Mouse (Mus musculus) heart, embryonic 11.5 days (tissue): ENCODE measurements around the gene Adnp. TPM values are rescaled to one million over a fixed set of nuclear protein-coding genes. Genes with fewer than 3 reads are reported as not detected.

Experiments used
- ATAC-seq: fragments of 200-750 bp; cut with Nextera tagmentation; replicated peaks from 2 replicates; pipeline ENCODE4 v1.8.0; 2017; ENCODE audit warnings: moderate library complexity; ENCODE audit not compliant: insufficient number of reproducible peaks, low FRiP score, low TSS enrichment
- H3K27ac ChIP-seq: fragments of 300-500 bp; sonication (generic); 2 replicates; pipeline ENCODE4 v1.5.1; 2014; ENCODE audit warnings: mild to moderate bottlenecking, low read depth, low read length
- H3K27me3 ChIP-seq: fragments of 300-500 bp; sonication (generic); 2 replicates; pipeline ENCODE4 v1.6.1; 2014; ENCODE audit warnings: mild to moderate bottlenecking, low read length, mixed read lengths; ENCODE audit not compliant: control insufficient read depth, insufficient read depth
- H3K36me3 ChIP-seq: fragments of 300-500 bp; sonication (generic); 2 replicates; pipeline ENCODE4 v1.6.1; 2014; ENCODE audit warnings: mild to moderate bottlenecking, low read length, moderate library complexity, mixed read lengths; ENCODE audit not compliant: control insufficient read depth, insufficient read depth
- H3K4me1 ChIP-seq: fragments of 300-500 bp; sonication (generic); 2 replicates; pipeline ENCODE4 v1.6.1; 2014; ENCODE audit warnings: low read length; ENCODE audit not compliant: control insufficient read depth, insufficient read depth
- H3K4me2 ChIP-seq: fragments of 300-500 bp; sonication (generic); 2 replicates; pipeline ENCODE4 v1.6.1; 2014; ENCODE audit warnings: mild to moderate bottlenecking, moderate library complexity
- H3K4me3 ChIP-seq: fragments of 300-500 bp; sonication (generic); 2 replicates; pipeline ENCODE4 v1.5.1; 2014; ENCODE audit warnings: low read depth, low read length
- H3K9ac ChIP-seq: fragments of 300-500 bp; sonication (generic); 2 replicates; pipeline ENCODE4 v1.6.1; 2014; ENCODE audit warnings: mild to moderate bottlenecking, low read depth, low read length, moderate library complexity
- H3K9me3 ChIP-seq: fragments of 300-500 bp; sonication (generic); replicated peaks from 2 replicates; pipeline ENCODE4 v1.6.1; 2016; ENCODE audit warnings: low read length; ENCODE audit not compliant: control insufficient read depth
- WGBS: fragments of 180-500 bp; shearing (Covaris S2); extraction: QIAGEN DNeasy Blood & Tissue Kit; methylation state at CpG from one replicate; pipeline ENCODE4 v1.1.7; 2014; ENCODE audit not compliant: insufficient replicate concordance; 5-methylcytosine and 5-hydroxymethylcytosine counted together
- polyA plus RNA-seq: library from polyadenylated mRNA; unstranded; fragments of >200 nt; fragmentation: Nextera tagmentation; extraction: Ambion mirVana; gene quantifications from 2 replicates; pipeline ENCODE4 v1.2.1, GENCODE M21; 2014

Adnp gene
- polyA plus RNA-seq, 1 experiment from 2014 or later = 5.5 TPM

DNA sequence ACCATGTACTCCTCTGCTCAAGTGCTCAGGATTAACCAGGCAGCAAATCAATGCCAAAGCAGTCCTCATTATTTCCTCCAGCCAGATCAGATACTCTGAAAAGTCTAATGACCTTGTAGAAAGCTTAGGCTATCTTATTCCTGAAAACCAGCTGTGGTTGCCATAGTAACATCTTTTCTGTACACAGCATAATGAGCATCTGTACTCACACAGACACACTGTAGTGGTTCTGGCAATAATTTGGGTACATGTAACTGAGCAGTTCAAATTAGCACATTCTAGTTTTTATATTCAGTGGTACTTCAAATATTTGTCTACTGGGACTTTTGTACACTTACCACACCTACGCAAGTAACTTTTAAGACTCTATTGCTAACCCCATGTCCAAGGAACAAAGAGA lies 8.5 kb downstream of the Adnp start:
- peaks cover 3% of the 10 kb centered on the region for H3K36me3 ChIP-seq
- H3K27ac ChIP-seq = no peak overlapping the region; the same call in 1 of the 2 replicates
- peaks cover 36% of the 10 kb centered on the region for H3K4me1 ChIP-seq
- ATAC-seq = no peak
- H3K9ac ChIP-seq = no peak overlapping the region
- 96% methylated on average over 1 of the region's 1 CpGs for WGBS
- no peaks in the 10 kb centered on the region; the same call in 1 of the 2 replicates for H3K9me3 ChIP-seq
- no peaks in the 10 kb centered on the region for H3K27me3 ChIP-seq
- H3K4me2 ChIP-seq = no peak overlapping the region
- no peak overlapping the region for H3K4me3 ChIP-seq

DNA sequence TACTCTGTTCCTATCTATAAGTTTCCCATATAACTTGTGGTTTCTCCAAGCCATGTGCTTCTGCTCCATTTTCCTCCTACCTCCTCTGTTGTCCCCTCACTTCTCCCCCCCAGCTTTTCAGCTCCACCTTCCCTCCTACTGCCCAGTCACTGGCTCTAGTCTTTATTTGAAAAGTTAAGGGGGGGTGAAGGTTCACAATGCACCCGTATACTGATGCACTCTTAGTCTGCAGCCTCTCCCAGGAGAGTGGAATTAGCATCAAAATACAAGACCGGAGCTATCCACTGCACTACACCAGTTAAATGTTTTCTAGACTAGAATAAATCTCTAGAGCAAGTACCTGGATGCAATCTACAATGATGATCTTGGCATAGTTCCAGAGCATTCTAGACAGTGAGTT lies 11.2 kb downstream of the Adnp start:
- H3K9me3 ChIP-seq = no peaks in the 10 kb centered on the region
- H3K27me3 ChIP-seq = no peaks in the 10 kb centered on the region
- peaks cover 3% of the 10 kb centered on the region; the same call in 1 of the 2 replicates for H3K36me3 ChIP-seq
- H3K4me3 ChIP-seq = no peak overlapping the region
- no peak overlapping the region for H3K4me2 ChIP-seq
- no peak overlapping the region for H3K9ac ChIP-seq
- ATAC-seq = no peak
- H3K4me1 ChIP-seq = peaks cover 40% of the 10 kb centered on the region
- 75% methylated on average over 2 of the region's 2 CpGs for WGBS
- no peak overlapping the region for H3K27ac ChIP-seq

DNA sequence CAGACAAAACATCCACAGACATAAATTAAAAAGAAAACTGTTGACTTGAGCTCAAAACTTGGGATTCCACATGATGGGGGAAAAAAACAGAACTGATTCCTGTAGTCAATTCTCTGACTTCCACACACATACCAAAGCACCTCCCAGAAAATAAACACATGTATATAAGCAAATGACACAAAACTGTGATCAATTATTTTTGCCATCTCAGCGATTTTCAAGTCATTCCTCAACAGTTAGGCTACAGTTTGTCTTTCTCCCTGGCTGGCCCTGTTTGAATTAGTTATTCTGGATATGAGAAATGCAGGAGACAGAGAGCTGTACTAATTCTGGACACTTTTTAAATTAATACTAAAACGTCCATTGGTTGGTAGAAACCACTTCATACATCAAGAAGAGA lies 13.2 kb downstream of the Adnp start:
- Histone ChIP-seq H3K27me3 (no peaks in the 10 kb centered on the region), H3K4me2 (no peak overlapping the region), H3K9ac (no peak overlapping the region), H3K4me1 (peaks cover 41% of the 10 kb centered on the region), H3K36me3 (peaks cover 3% of the 10 kb centered on the region; the same call in 1 of the 2 replicates), H3K9me3 (no peaks in the 10 kb centered on the region), H3K27ac (no peak overlapping the region), H3K4me3 (no peak overlapping the region)
- WGBS = 76% methylated on average over 2 of the region's 2 CpGs
- no peak for ATAC-seq

DNA sequence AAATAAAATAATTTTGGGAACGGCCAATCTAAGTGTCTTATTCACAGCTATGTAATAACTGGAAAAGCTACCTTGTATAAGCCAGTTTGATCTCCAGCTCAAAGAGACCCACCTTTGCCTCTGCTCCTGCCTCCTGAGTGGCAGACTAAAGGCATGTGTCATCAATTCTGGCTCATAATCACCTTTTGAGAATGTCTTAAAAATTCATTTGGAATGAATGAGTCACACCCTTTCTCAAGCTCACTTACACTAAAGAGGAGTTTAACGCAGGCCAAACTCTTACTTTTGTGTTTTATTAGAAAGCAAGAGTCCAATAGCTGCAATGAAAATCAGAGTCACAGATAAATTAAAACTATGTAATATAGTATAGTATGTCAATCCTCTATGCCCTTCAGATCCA lies 15.1 kb downstream of the Adnp start:
- Histone ChIP-seq H3K4me1 (peaks cover 37% of the 10 kb centered on the region), H3K27me3 (no peaks in the 10 kb centered on the region), H3K4me3 (no peak overlapping the region), H3K27ac (no peak overlapping the region), H3K9me3 (no peaks in the 10 kb centered on the region), H3K9ac (no peak overlapping the region), H3K4me2 (no peak overlapping the region), H3K36me3 (peaks cover 9% of the 10 kb centered on the region)
- no peak for ATAC-seq
- WGBS = 96% methylated on average over 2 of the region's 2 CpGs

DNA sequence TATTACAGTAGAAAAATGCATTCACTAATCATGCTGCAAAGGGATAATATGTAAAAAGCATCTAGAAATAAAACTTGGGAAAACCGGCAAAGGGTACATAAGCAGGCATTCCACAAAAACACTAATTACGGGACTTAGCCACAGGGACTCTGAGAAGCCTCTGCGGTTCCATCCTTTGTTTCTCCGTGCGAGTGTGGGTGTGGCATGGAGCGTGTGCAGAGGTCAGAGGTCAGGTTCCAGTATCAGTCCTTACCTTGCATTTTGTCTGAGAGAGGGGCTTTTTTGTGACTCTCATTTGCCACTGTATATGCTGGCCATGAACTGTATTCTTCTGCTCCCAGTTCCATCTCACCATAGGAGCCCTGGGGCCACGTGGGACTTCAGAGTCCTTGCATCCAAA lies 31.0 kb downstream of the Adnp start:
- peaks cover 3% of the 10 kb centered on the region; the same call in 1 of the 2 replicates for H3K36me3 ChIP-seq
- ATAC-seq = no peak
- no peak overlapping the region for H3K4me3 ChIP-seq
- H3K4me1 ChIP-seq = no peaks in the 10 kb centered on the region
- H3K9me3 ChIP-seq = no peaks in the 10 kb centered on the region
- H3K27me3 ChIP-seq = no peaks in the 10 kb centered on the region
- 57% methylated on average over 7 of the region's 7 CpGs for WGBS
- no peak overlapping the region for H3K9ac ChIP-seq
- no peak overlapping the region for H3K4me2 ChIP-seq
- no peak overlapping the region for H3K27ac ChIP-seq

DNA sequence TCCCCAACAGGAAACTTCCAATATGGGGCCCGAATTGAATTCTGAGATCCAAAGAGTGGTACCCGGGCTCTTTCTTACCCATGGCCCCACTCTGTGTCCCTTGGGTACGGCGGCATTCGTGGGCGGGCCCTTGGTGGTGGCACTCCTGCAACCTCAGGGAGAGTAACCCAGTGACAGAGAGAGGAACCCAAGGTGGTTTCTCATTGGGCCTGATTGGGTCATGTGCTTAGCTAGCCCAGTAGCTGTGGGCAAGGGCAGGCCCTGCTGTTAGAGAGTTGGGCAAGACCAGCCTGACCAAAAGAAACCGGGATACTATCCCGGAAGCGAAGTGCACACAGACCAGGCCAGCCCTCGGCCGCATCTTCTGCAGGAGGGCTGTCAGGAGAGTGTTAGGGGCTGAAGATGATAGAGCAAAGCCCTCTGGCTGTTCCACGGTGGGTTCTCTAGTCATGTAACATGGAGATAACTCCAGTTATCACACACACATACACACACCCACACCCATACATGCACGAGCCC lies 36.7 kb downstream of the Adnp start:
- Histone ChIP-seq H3K4me3 (peak overlapping the region; percentile 32), H3K4me2 (peak overlapping the region; percentile 65), H3K27me3 (no peaks in the 10 kb centered on the region), H3K9ac (peak overlapping the region; percentile 70; the same call in 1 of the 2 replicates), H3K9me3 (no peaks in the 10 kb centered on the region), H3K4me1 (peaks cover 35% of the 10 kb centered on the region), H3K36me3 (peaks cover 3% of the 10 kb centered on the region; the same call in 1 of the 2 replicates), H3K27ac (peak overlapping the region; percentile 85)
- WGBS = 4% methylated on average over 13 of the region's 13 CpGs
- ATAC-seq = peak; percentile 59

DNA sequence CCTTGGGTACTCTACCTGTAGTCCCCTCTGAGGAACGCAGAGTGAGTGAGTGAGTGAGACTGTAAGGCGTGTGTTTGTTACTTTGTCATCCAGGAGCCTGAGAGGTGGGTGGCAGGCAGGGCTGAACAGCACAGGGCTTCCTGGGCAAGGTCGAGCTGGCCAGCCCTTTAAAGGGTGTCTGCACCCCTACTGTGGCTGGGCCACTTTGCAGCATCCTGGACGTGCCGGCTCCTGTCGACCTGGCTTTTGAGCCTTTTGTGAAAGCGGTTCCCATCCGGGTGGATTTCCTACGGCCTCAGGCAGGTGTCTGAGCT lies 37.2 kb downstream of the Adnp start:
- Histone ChIP-seq H3K9ac (peak overlapping the region; percentile 70; the same call in 1 of the 2 replicates), H3K27ac (peak overlapping the region; percentile 85), H3K27me3 (no peaks in the 10 kb centered on the region), H3K36me3 (no peaks in the 10 kb centered on the region), H3K9me3 (no peaks in the 10 kb centered on the region), H3K4me1 (peaks cover 35% of the 10 kb centered on the region), H3K4me3 (peak overlapping the region; percentile 32), H3K4me2 (peak overlapping the region; percentile 65)
- 2% methylated on average over 9 of the region's 9 CpGs for WGBS
- peak; percentile 43; the same call in 1 of the 2 replicates for ATAC-seq

DNA sequence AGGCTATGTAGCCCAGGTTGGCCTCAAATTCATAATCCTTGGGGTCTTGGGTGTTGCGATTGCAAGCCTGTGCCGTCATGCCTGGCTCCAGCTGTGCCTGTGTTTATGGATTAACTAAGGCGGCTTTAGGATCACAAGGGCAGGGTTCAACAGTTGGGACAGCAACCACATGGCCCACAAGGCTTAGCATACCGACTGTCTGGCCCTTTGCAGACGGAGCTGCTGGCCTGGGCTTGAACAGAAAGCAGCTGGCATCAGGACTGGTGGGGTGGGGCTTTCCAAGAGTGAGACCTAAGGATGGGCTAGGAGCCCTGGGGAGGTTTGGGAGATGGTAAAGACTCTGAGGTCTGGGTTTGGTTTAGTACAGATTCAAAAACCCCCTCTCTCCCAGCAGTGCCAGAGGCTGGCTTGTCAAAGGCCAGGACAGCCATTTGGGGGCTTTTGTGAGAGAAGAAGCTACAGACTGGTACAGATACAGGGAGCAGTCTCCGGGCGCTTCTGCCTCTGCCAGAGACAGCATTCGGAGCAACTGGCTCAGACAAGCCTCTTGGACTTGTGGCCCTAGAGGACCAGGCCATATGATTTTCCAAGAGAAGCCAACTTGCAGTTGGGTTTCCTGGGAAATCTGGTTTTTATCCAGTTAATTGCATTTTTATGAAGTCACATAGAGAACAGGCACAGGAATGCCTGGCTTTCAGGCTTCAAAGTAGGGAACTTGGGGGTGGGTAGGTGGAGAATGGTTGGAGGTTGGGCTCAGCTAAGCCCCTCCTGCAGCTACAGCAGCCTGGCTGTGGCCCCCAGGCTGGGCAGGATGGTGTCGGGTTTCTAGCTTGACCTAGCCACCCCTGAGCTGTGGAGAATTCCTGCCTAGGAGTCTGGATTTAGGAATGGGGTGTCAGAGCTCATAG lies 37.8 kb downstream of the Adnp start:
- Histone ChIP-seq H3K27ac (peak overlapping the region; percentile 85), H3K4me3 (peak overlapping the region; percentile 32; the same call in 1 of the 2 replicates), H3K9ac (peak overlapping the region; percentile 70; the same call in 1 of the 2 replicates), H3K27me3 (no peaks in the 10 kb centered on the region), H3K4me2 (peak overlapping the region; percentile 65), H3K9me3 (no peaks in the 10 kb centered on the region), H3K4me1 (peaks cover 35% of the 10 kb centered on the region), H3K36me3 (no peaks in the 10 kb centered on the region)
- ATAC-seq = peak; percentile 44; the same call in 1 of the 2 replicates
- 41% methylated on average over 9 of the region's 9 CpGs for WGBS
